Mouse (Mus musculus) neural tube, postnatal 0 days (tissue): ENCODE measurements around the gene Fam213b. TPM values are rescaled to one million over a fixed set of nuclear protein-coding genes. Genes with fewer than 3 reads are reported as not detected.

Source experiments
- polyA plus RNA-seq: library from polyadenylated mRNA; unstranded; fragments of >200 nt; fragmentation: Nextera tagmentation; extraction: Ambion mirVana; gene quantifications from 2 replicates; pipeline ENCODE4 v1.2.1, GENCODE M21; 2015

Fam213b gene
- polyA plus RNA-seq = 90.3 and 99.4 TPM in 2 replicates

DNA sequence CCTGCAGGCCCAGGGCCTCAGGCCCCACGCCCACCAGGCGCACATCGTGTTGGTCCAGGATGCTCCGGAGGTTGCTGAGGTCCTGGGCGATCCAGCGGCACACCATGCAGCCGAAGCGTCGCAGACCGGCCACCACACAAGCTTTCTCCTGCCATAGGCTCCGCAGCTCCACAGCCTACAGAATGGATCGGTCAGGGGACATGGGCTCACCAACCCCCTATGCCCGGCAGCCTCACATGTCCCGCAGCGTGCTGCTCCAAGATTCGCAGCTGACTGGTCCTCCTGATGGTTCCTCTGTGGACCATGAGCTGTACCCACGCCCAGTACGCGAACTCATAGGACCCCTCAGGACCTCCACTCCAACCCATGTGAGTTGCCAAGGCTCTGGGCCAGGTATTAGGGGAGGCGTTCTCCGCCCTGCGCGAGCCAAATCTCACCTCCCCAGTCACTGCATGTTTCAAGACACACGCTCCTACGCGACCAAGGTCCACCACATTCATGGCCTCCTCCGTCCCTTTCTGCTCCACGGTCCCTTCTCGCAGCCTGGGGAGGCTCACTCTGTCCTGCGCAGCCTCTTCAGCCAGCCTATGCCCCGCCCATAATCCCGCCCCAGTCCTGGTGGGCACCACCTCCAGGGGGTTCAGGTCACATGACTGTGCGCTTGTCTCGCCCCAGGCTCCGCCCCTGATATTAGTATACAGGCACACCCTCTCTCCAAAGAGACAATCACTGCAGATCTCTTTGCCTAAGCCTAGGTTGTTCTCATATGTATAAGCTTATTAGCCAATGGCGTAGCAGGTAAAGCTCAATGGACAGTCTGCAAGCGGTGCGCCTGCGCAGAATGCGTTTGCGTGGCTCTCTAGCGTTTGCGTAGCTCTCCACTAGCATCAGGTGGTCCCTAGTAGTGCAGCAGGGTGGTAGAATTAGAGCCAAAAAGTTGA, at the start of gene Fam213b:
Gene Fam213b, minus strand, starts transcription at position 630 of the 941 bp plus-strand sequence.

GRCm38 (mm10) chr4:154928395-154929087, 29.6 kb upstream of the Fam213b start, which contains the start of gene Tnfrsf14:
TSS of gene Tnfrsf14 (minus strand) at chr4:154928563.

GRCm38 (mm10) chr4:154869440-154869839, 29.5 kb downstream of the Fam213b start, which contains the start of gene Mmel1:
TSS of gene Mmel1 (plus strand) at chr4:154869585.

Other genes with a start within 250 kb of the Fam213b start
- gene Actrt2, start 231.3 kb downstream of the Fam213b start, polyA plus RNA-seq = not detected in 2 replicates
- 3.0 and 3.8 TPM in 2 replicates for gene Ttc34, start 61.7 kb downstream of the Fam213b start, polyA plus RNA-seq
- 0.57 and 1.1 TPM in 2 replicates for gene Mmel1, start 29.6 kb downstream of the Fam213b start, polyA plus RNA-seq
- 0.33 and 0.54 TPM in 2 replicates for gene Tnfrsf14, start 29.4 kb upstream of the Fam213b start, polyA plus RNA-seq
- 117 and 132 TPM in 2 replicates for gene Hes5, start 61.8 kb upstream of the Fam213b start, polyA plus RNA-seq
- gene Pank4, start 65.0 kb upstream of the Fam213b start, polyA plus RNA-seq = 28.6 and 29.7 TPM in 2 replicates
- 12.6 and 15.3 TPM in 2 replicates for gene Plch2, start 157.6 kb upstream of the Fam213b start, polyA plus RNA-seq
- gene Pex10, start 167.9 kb upstream of the Fam213b start, polyA plus RNA-seq = 16.2 and 19.1 TPM in 2 replicates
- 128 and 140 TPM in 2 replicates for gene Rer1, start 187.2 kb upstream of the Fam213b start, polyA plus RNA-seq
- gene Morn1, start 187.4 kb upstream of the Fam213b start, polyA plus RNA-seq = 6.7 and 7.2 TPM in 2 replicates